ENCODE assay signal across 8 mouse cellular contexts in the genomic region with DNA sequence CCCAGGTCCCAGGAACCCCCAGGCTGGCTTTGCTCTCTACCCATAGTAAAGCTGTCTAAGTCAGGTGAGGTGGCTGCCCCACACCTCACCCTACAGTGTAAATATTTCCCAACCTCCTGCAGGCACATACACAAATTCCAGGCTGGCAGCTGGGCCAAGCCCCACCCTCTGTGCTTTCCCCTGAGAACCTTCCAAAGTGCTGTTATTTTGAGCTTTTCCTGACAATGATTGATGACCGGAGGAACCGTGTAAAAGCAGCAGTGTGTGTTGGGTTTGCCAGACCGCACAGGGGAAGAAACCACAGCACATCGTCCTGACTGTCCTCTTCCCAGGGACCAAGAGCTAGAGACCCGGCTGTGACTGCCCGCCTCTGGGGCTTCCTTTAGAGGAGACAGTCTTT. TPM values are rescaled to one million over a fixed set of nuclear protein-coding genes. Genes with fewer than 3 reads are reported as not detected.
A peak's percentile ranks its signal among the peaks of the same experiment; 100 is the strongest.
DNase-seq lines count a peak whose midpoint lies in the region; ATAC-seq lines count a peak whose summit lies in the region.

A gene (plus strand): TSS at position 204 of the 400 bp plus-strand sequence.

- intact Hi-C loops in heart, postnatal 10 days (cut with DNase I): loop anchor here (5.0 to 10.0 kb wide), 3 partner anchors 33 to 514 kb away; a partner anchor contains a TSS

- peak; percentile 62 for DNase-seq in 3134 (ENCODE audit: extremely low read depth, insufficient read length, low spot score)
- DNase-seq in heart, postnatal 10 days: peak; percentile 70 to 84
- DNase-seq in kidney, postnatal 36 days: peak; percentile 84 to 92
- peak; percentile 78 for DNase-seq in mesoderm, embryonic 11.5 days (ENCODE audit: low read depth, low spot score)
- DNase-seq in thymus, postnatal 14 days: no peak
- DNase-seq in thymus, postnatal 36 days: no peak
- DNase-seq in frontal cortex, postnatal 25 days (ENCODE audit: low spot score in 2 of 2): no peak

- ATAC-seq in common myeloid progenitor, adult 5-6 weeks (replicated peaks; ENCODE audit: low read depth, poor library complexity, severe bottlenecking): peak; percentile 57

RNA-seq across cellular contexts. Expression of the gene that starts here (rescaled TPM):
- 0.63 and 1.6 TPM in 2 replicates for total RNA-seq in common myeloid progenitor, adult 5-6 weeks (2017)
- 10 to 100 TPM; 41.6 to 75.0 TPM for total RNA-seq in heart, postnatal 10 days (2021)

Comparison
In these comparisons a context has a peak if more than half of its experiments do, and no peak if none do; other contexts are left out.
1. RNA of the gene that starts here (total RNA-seq): 41.6 to 75.0 TPM in heart, postnatal 10 days; 0.63 to 1.6 TPM in common myeloid progenitor, adult 5-6 weeks; every median in the first group is over 10 times any median in the second.
2. DNase-seq: peak in 3134 (single experiment), heart, postnatal 10 days (2 of 2), kidney, postnatal 36 days (2 of 2) and mesoderm, embryonic 11.5 days (single experiment); none in thymus, postnatal 14 days (single experiment), thymus, postnatal 36 days (0 of 2) and frontal cortex, postnatal 25 days (0 of 2).